Mouse (Mus musculus) embryonic facial prominence, embryonic 11.5 days (tissue): ENCODE data around the gene Eda. TPM values are rescaled to one million over a fixed set of nuclear protein-coding genes. Genes with fewer than 3 reads are reported as not detected.
A peak's percentile ranks its signal among the peaks of the same experiment; 100 is the strongest.

Source experiments
- ATAC-seq: fragments of 200-750 bp; cut with Nextera tagmentation; replicated peaks from 2 replicates; pipeline ENCODE4 v1.8.0; 2017; ENCODE audit warnings: low read depth; ENCODE audit not compliant: insufficient number of reproducible peaks, low FRiP score, low TSS enrichment
- DNase-seq: peaks from one replicate; pipeline ENCODE4 v3.0.0-alpha.2; 2015; ENCODE audit warnings: low spot score
- H3K27ac ChIP-seq: fragments of 300-500 bp; sonication (generic); replicated peaks from 2 replicates; pipeline ENCODE4 v1.5.1; 2014; ENCODE audit warnings: mild to moderate bottlenecking, low read depth, low read length, control low read depth
- H3K27me3 ChIP-seq: fragments of 300-500 bp; sonication (generic); 2 replicates; pipeline ENCODE4 v1.6.1; 2014; ENCODE audit warnings: mild to moderate bottlenecking, low read length, moderate library complexity, mixed read lengths; ENCODE audit not compliant: control insufficient read depth, insufficient read depth
- H3K36me3 ChIP-seq: fragments of 300-500 bp; sonication (generic); replicated peaks from 2 replicates; pipeline ENCODE4 v1.6.1; 2014; ENCODE audit warnings: low read depth, mild to moderate bottlenecking, low read length, moderate library complexity, mixed read lengths; ENCODE audit not compliant: control insufficient read depth, insufficient read depth
- H3K4me1 ChIP-seq: fragments of 300-500 bp; sonication (generic); 2 replicates; pipeline ENCODE4 v1.6.1; 2014; ENCODE audit warnings: low read length, mixed read lengths; ENCODE audit not compliant: control insufficient read depth, insufficient read depth
- H3K4me2 ChIP-seq: fragments of 300-500 bp; sonication (generic); 2 replicates; pipeline ENCODE4 v1.6.1; 2014; ENCODE audit warnings: low read depth, mild to moderate bottlenecking, control low read depth, low read length, moderate library complexity
- H3K4me3 ChIP-seq: fragments of 300-500 bp; sonication (generic); 2 replicates; pipeline ENCODE4 v1.5.1; 2014; ENCODE audit warnings: low read depth, low read length, control low read depth
- H3K9ac ChIP-seq: fragments of 300-500 bp; sonication (generic); replicated peaks from 2 replicates; pipeline ENCODE4 v1.6.1; 2014; ENCODE audit warnings: mild to moderate bottlenecking, control low read depth, low read length
- H3K9me3 ChIP-seq: fragments of 300-500 bp; sonication (generic); replicated peaks from 2 replicates; pipeline ENCODE4 v1.6.1; 2016; ENCODE audit warnings: mild to moderate bottlenecking, low read length, inconsistent platforms, mixed read lengths; ENCODE audit not compliant: control insufficient read depth
- WGBS: fragments of 180-500 bp; shearing (Covaris S2); extraction: QIAGEN DNeasy Blood & Tissue Kit; methylation state at CpG from one replicate; pipeline ENCODE4 v1.1.7; 2014; 5-methylcytosine and 5-hydroxymethylcytosine counted together
- polyA plus RNA-seq: library from polyadenylated mRNA; unstranded; fragments of >200 nt; fragmentation: Nextera tagmentation; extraction: Ambion mirVana; gene quantifications from 2 replicates; pipeline ENCODE4 v1.2.1, GENCODE M21; 2014

Gene Eda
- 1.6 and 2.0 TPM in 2 replicates for polyA plus RNA-seq

- H3K27me3 ChIP-seq: no peaks in the 10 kb centered on the region
- H3K36me3 ChIP-seq: no peaks in the 10 kb centered on the region
- no peak within 1 kb of the TSS; the same call in 1 of the 2 replicates for H3K27ac ChIP-seq
- no peaks in the 10 kb centered on the region for H3K4me1 ChIP-seq
- H3K4me3 ChIP-seq: peak within 1 kb of the TSS; percentile 45
- ATAC-seq (peak; percentile 99), DNase-seq (peak; percentile 91)
- peak within 1 kb of the TSS; percentile 46 for H3K9ac ChIP-seq
- H3K4me2 ChIP-seq: peak within 1 kb of the TSS; percentile 83
- no peaks in the 10 kb centered on the region for H3K9me3 ChIP-seq
- 13% methylated on average over 27 of the region's 49 CpGs for WGBS
These were observed at the start of gene Eda for GRCm38 (mm10) chrX:99975250-99975984. TSS of gene Eda (plus strand) at chrX:99975606.

GRCm38 (mm10) chrX:99961002-99961401 is 14.4 kb upstream of the Eda start:
- H3K4me3 ChIP-seq: no peak overlapping the region
- H3K9me3 ChIP-seq: no peaks in the 10 kb centered on the region
- no peaks in the 10 kb centered on the region for H3K36me3 ChIP-seq
- H3K9ac ChIP-seq: no peak overlapping the region
- no peak overlapping the region for H3K27ac ChIP-seq
- no peaks in the 10 kb centered on the region for H3K27me3 ChIP-seq
- 46% methylated on average over 4 of the region's 4 CpGs for WGBS
- ATAC-seq: no peak
- no peak for DNase-seq
- H3K4me1 ChIP-seq: no peaks in the 10 kb centered on the region
- no peak overlapping the region for H3K4me2 ChIP-seq

- no peak overlapping the region for H3K4me3 ChIP-seq
- 0 out of 2 replicates have a peak, but pooled peaks cover 2% of the 10 kb centered on the region for H3K27me3 ChIP-seq
- WGBS: 92% methylated on average over 1 of the region's 1 CpGs
- no peaks in the 10 kb centered on the region for H3K9me3 ChIP-seq
- ATAC-seq (no peak), DNase-seq (no peak)
- no peaks in the 10 kb centered on the region for H3K36me3 ChIP-seq
- no peaks in the 10 kb centered on the region for H3K4me1 ChIP-seq
- no peak overlapping the region for H3K27ac ChIP-seq
- no peak overlapping the region for H3K4me2 ChIP-seq
- no peak overlapping the region for H3K9ac ChIP-seq
These were observed 5.3 kb upstream of the Eda start for GRCm38 (mm10) chrX:99970111-99970510.

- WGBS: 47% methylated on average over 3 of the region's 3 CpGs
- Histone ChIP-seq H3K27ac (no peak overlapping the region), H3K9me3 (no peaks in the 10 kb centered on the region), H3K36me3 (no peaks in the 10 kb centered on the region), H3K4me1 (no peaks in the 10 kb centered on the region), H3K4me3 (no peak overlapping the region), H3K9ac (no peak overlapping the region), H3K27me3 (no peaks in the 10 kb centered on the region), H3K4me2 (no peak overlapping the region)
- DNase-seq: no peak
- ATAC-seq: no peak
These were observed 1.0 kb upstream of the Eda start for GRCm38 (mm10) chrX:99974381-99974780.

- H3K9me3 ChIP-seq: no peaks in the 10 kb centered on the region
- 20% methylated on average over 5 of the region's 5 CpGs for WGBS
- no peak overlapping the region; the same call in 1 of the 2 replicates for H3K4me2 ChIP-seq
- no peak overlapping the region for H3K9ac ChIP-seq
- no peak for DNase-seq
- ATAC-seq: no peak
- no peaks in the 10 kb centered on the region for H3K4me1 ChIP-seq
- no peaks in the 10 kb centered on the region for H3K27me3 ChIP-seq
- H3K4me3 ChIP-seq: no peak overlapping the region
- H3K36me3 ChIP-seq: no peaks in the 10 kb centered on the region
- no peak overlapping the region; the same call in 1 of the 2 replicates for H3K27ac ChIP-seq
These were observed 603 bp upstream of the Eda start for GRCm38 (mm10) chrX:99974803-99975202.

GRCm38 (mm10) chrX:99975985-99976924 is 849 bp downstream of the Eda start:
- peak; percentile 41 for ATAC-seq
- H3K27ac ChIP-seq: no peak overlapping the region
- 23% methylated on average over 39 of the region's 48 CpGs for WGBS
- H3K36me3 ChIP-seq: no peaks in the 10 kb centered on the region
- H3K9me3 ChIP-seq: no peaks in the 10 kb centered on the region
- H3K27me3 ChIP-seq: no peaks in the 10 kb centered on the region
- H3K4me2 ChIP-seq: peak overlapping the region; percentile 83
- no peaks in the 10 kb centered on the region for H3K4me1 ChIP-seq
- DNase-seq: no peak
- peak overlapping the region; percentile 45 for H3K4me3 ChIP-seq
- H3K9ac ChIP-seq: peak overlapping the region; percentile 46

- 72% methylated on average over 2 of the region's 2 CpGs for WGBS
- Histone ChIP-seq H3K4me2 (no peak overlapping the region), H3K27me3 (no peaks in the 10 kb centered on the region), H3K27ac (no peak overlapping the region), H3K9me3 (no peaks in the 10 kb centered on the region), H3K4me1 (no peaks in the 10 kb centered on the region), H3K9ac (no peak overlapping the region), H3K36me3 (no peaks in the 10 kb centered on the region), H3K4me3 (no peak overlapping the region)
- DNase-seq (no peak), ATAC-seq (no peak)
These were observed 2.9 kb downstream of the Eda start for GRCm38 (mm10) chrX:99978354-99978753.

- WGBS: 97% methylated on average over 1 of the region's 1 CpGs
- H3K27me3 ChIP-seq: no peaks in the 10 kb centered on the region
These were observed 18.0 kb downstream of the Eda start for GRCm38 (mm10) chrX:99993434-99993833.

More at GRCm38 (mm10) chrX:99993434-99993833, 18.0 kb downstream of the Eda start:
- no peak overlapping the region for H3K9ac ChIP-seq
- ATAC-seq: no peak
- no peaks in the 10 kb centered on the region for H3K4me1 ChIP-seq
- H3K9me3 ChIP-seq: no peaks in the 10 kb centered on the region
- H3K4me3 ChIP-seq: no peak overlapping the region
- H3K27ac ChIP-seq: no peak overlapping the region
- H3K36me3 ChIP-seq: no peaks in the 10 kb centered on the region
- DNase-seq: no peak
- H3K4me2 ChIP-seq: no peak overlapping the region
